Mouse (Mus musculus): ENCODE measurements around the gene Mrps18a.

Mrps18a gene

GRCm38 (mm10) chr17:46101906-46102305, 8.9 kb upstream of the Mrps18a start:
- no peak for DNase-seq (ENCODE audit: low spot score)

- DNase-seq (ENCODE audit: low spot score): no peak
Observed at GRCm38 (mm10) chr17:46102608-46103159, 8.1 kb upstream of the Mrps18a start.

GRCm38 (mm10) chr17:46104487-46104886, 6.3 kb upstream of the Mrps18a start:
- peak; percentile 79 for DNase-seq (ENCODE audit: low spot score)

- DNase-seq (ENCODE audit: low spot score): no peak
Observed at GRCm38 (mm10) chr17:46108286-46108685, 2.5 kb upstream of the Mrps18a start.

- no peak for DNase-seq (ENCODE audit: low spot score)
Observed at GRCm38 (mm10) chr17:46115489-46115888, 4.7 kb downstream of the Mrps18a start.

- DNase-seq (ENCODE audit: low spot score): no peak
Observed at GRCm38 (mm10) chr17:46116138-46116537, 5.4 kb downstream of the Mrps18a start.

GRCm38 (mm10) chr17:46116881-46117280, 6.1 kb downstream of the Mrps18a start:
- DNase-seq (ENCODE audit: low spot score): no peak

- no peak for DNase-seq (ENCODE audit: low spot score)
Observed at GRCm38 (mm10) chr17:46117623-46118422, 7.0 kb downstream of the Mrps18a start.

GRCm38 (mm10) chr17:46118423-46118850, 7.7 kb downstream of the Mrps18a start:
- no peak for DNase-seq (ENCODE audit: low spot score)

GRCm38 (mm10) chr17:46119641-46120040, 8.9 kb downstream of the Mrps18a start:
- DNase-seq (ENCODE audit: low spot score): no peak

GRCm38 (mm10) chr17:46122791-46123190, 12.0 kb downstream of the Mrps18a start:
- DNase-seq (ENCODE audit: low spot score): no peak

- DNase-seq (ENCODE audit: low spot score): no peak
Observed at GRCm38 (mm10) chr17:46123285-46123684, 12.5 kb downstream of the Mrps18a start.

GRCm38 (mm10) chr17:46123953-46124700, 13.3 kb downstream of the Mrps18a start:
- no peak for DNase-seq (ENCODE audit: low spot score)

- peak; percentile 25 for DNase-seq (ENCODE audit: low spot score)
Observed at GRCm38 (mm10) chr17:46126608-46127007, 15.8 kb downstream of the Mrps18a start.

GRCm38 (mm10) chr17:46127814-46128493, 17.2 kb downstream of the Mrps18a start:
- DNase-seq (ENCODE audit: low spot score): no peak

GRCm38 (mm10) chr17:46129741-46130498, 19.1 kb downstream of the Mrps18a start:
- no peak for DNase-seq (ENCODE audit: low spot score)

GRCm38 (mm10) chr17:46132058-46132718, 21.4 kb downstream of the Mrps18a start:
- DNase-seq (ENCODE audit: low spot score): peak; percentile 85

GRCm38 (mm10) chr17:46132862-46133261, 22.1 kb downstream of the Mrps18a start:
- DNase-seq (ENCODE audit: low spot score): no peak

GRCm38 (mm10) chr17:46138563-46139236, 27.9 kb downstream of the Mrps18a start:
- DNase-seq (ENCODE audit: low spot score): no peak

GRCm38 (mm10) chr17:46139872-46140271, 29.1 kb downstream of the Mrps18a start:
- DNase-seq (ENCODE audit: low spot score): no peak
